Mouse (Mus musculus) urinary bladder, postnatal 25 days (tissue): ENCODE data around the gene Zfp182.
A peak's percentile ranks its signal among the peaks of the same experiment; 100 is the strongest.

Experiments
- DNase-seq: peaks from one replicate; pipeline ENCODE4 v3.0.0; 2022; ENCODE audit warnings: low spot score

The Zfp182 gene

GRCm38 (mm10) chrX:21061866-21062543 is at the start of gene Zfp182:
Gene Zfp182, minus strand, starts transcription at chrX:21062316.
- peak; percentile 61 for DNase-seq

- DNase-seq = no peak
These were observed 27.7 kb upstream of the Zfp182 start for GRCm38 (mm10) chrX:21089867-21090239.

- DNase-seq = peak; percentile 37
These were observed 27.1 kb upstream of the Zfp182 start, which contains the start of gene Zfp300 for GRCm38 (mm10) chrX:21088983-21089866. Gene Zfp300, minus strand, starts transcription at chrX:21089527.

GRCm38 (mm10) chrX:21088645-21088982 is 26.5 kb upstream of the Zfp182 start:
- DNase-seq = no peak

GRCm38 (mm10) chrX:21068106-21068505 is 6.0 kb upstream of the Zfp182 start, which contains the start of gene Spaca5:
Gene Spaca5, plus strand, starts transcription at chrX:21068406.
- no peak for DNase-seq

- no peak for DNase-seq
These were observed 401 bp upstream of the Zfp182 start for GRCm38 (mm10) chrX:21062544-21062890.

GRCm38 (mm10) chrX:21061460-21061859 is 656 bp downstream of the Zfp182 start:
- DNase-seq = no peak

- no peak for DNase-seq
These were observed 81.2 kb downstream of the Zfp182 start for GRCm38 (mm10) chrX:20980901-20981300.
